Mouse (Mus musculus) layer of hippocampus, postnatal 10 days (tissue): ENCODE measurements around the gene Cnot1. TPM values are rescaled to one million over a fixed set of nuclear protein-coding genes. Genes with fewer than 3 reads are reported as not detected.

Experiments
- DNase-seq, 2 experiments: peaks; one replicate each; pipeline ENCODE4 v3.0.0; 2021; ENCODE audit warnings: low spot score in 2 of 2
- total RNA-seq, 2 experiments: library from RNA; stranded (reverse); gene quantifications; 2 replicates each; pipeline ENCODE4 v1.2.3; 2021

The Cnot1 gene
- total RNA-seq, 2 experiments from 2014 or later = 134 to 144 TPM

DNA sequence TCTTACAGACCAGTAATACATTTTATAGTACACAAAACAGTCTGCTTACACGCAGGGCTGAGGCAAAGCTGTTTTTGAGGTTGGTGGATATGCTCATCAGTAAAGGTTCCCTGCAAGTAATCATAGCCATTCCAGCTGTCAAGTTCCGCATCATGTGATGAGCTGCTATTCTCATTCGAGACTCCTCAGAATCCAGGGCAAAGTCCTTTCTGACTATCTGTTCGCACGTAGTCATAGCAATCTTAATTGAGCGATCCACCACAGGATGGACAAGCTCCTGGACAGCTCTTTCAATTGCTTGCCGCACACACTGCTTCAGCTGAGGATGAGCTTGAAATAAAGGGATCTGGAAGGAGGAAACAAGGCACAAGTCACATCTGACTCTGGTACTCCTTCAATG lies 65.5 kb downstream of the Cnot1 start:
- no peak for DNase-seq

DNA sequence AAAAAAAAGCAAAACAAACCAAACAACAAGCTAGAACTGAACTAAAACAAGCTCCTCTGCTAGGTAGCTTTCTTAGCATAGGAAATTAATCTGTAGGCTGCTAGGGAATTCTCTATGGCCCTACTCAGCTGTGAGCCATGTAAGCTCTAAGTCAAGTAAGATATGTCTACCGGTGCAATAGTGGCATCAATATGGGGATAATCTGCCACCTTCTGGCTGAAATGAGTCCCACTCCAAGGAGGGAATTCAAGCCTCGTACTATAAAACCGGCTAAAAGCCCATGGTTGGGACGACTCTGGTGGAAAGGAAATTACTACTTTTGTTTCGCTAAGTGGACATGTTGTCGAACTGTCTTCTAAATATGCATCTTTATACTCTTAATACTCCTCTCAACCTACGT lies 68.7 kb downstream of the Cnot1 start:
- no peak for DNase-seq

DNA sequence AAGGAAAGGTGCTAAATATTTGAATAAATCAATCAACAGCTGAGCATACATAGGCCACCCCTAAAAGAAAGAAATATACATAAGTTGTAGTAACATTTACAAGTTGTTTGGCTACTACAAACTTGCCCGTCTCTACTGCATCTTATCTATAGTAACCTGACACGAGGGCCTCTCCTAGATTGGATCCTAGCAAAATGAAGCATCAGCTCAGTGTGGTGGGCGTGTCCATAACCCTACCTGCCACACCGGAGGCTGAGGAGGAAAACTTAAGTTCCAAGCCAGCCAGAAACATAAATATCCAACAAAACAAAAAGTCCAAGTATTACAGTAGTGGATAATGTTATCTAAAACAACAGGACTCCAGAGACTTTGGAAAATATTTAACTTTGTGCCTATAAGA lies 79.6 kb downstream of the Cnot1 start:
- no peak for DNase-seq

DNA sequence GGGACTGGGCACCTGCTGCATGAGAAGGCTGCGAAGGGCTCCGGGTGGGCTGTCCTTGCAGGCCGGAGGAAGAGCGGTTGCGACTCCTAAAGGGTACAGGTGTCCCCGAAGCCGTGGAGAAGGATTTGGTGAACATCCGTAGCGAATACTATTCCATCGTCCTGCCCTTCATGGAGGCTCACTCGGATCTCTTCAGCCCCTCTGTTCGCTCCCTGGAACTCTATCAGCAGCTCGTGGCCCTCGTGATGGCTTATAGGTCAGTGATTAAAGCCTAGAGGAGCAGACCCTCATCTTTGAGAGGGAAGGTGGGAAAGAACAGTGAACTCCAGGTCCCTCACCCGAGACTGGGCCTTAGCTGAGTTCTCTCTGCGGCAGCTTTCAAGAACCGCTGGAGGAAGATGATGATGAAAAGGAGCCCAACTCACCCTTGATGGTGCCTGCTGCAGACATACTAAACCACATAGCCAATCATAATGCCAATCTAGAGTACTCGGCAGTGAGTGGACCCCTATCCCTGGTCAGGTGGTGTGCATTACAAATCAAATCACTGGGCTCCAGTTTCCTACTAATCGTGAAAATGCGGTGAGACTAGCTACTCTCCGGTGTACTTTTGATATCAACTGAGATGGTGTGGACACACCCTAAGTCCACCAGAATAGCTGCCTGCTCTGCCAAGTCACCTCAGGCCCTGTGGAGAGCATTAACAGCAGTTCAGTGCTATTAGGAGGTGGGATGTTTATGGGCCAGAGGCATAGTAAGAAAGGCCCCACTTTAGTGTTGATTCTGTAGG lies 90.5 kb downstream of the Cnot1 start:
- peak in 1 of 2 experiments; percentile 22 for DNase-seq

DNA sequence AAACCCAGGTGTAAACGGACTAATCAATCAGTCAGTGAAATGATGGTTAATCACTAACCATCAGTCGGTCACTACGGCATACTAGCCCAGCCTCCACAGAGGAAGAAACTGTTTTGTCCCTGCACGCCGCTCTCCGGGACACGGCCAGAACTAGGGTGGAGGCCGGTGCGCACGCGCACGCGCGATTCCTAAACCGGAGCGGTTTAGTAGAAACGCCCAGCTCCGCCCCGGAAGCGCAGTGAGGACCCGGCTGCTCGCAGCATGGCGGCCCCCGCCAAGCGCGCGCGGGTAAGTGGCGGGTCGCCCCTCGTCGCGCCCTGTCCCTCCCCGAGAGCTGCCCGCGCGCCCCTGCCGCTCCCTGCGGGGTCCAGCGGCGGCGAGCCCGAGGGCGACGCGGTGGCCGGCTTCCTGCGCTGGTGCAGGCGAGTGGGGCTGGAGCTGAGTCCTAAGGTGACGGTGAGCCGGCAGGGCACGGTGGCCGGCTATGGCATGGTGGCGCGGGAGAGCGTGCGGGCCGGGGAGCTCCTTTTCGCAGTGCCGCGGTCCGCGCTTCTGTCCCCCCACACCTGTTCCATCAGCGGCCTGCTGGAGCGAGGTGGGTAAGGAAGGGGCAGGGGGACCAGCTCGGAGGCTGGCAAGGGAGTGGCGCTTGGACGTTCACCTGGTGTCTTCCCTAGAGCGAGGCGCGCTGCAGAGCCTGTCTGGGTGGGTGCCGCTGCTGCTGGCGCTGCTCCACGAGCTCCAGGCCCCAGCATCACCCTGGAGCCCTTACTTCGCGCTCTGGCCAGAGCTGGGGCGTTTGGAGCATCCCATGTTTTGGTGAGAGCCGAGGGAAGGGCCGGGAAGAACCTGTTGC lies 91.4 kb downstream of the Cnot1 start, which contains the start of gene Setd6:
Gene Setd6, plus strand, starts transcription at position 206 of the 856 bp plus-strand sequence.
- DNase-seq = peak; percentile 74 to 83

DNA sequence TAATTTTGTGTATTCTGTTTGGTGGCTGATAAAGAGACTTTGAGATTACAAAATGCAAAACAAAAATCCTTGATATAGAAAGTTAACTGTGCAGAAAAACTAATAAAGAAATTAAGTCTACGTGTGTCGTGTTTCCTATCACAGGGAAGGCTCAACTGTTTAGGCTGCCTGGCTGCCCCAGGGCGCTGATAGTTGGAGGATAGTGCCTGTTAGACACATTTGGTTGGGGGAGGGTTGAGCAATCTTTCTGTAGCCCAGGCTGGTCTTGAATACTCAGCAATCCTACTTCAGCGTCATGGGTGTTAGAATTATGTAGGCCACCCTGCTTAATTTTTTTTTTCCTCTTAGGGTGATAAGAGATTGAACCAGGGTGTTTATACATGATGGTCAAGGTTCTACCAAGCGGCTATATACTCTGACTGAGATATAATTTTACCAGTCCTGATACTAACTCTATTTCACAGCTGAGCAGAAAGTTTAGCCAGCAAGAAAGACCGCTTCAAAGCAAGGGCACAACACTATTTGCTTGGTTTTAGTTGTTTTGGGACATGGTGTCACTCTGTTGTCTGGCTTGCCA lies 92.3 kb downstream of the Cnot1 start:
- DNase-seq = no peak

DNA sequence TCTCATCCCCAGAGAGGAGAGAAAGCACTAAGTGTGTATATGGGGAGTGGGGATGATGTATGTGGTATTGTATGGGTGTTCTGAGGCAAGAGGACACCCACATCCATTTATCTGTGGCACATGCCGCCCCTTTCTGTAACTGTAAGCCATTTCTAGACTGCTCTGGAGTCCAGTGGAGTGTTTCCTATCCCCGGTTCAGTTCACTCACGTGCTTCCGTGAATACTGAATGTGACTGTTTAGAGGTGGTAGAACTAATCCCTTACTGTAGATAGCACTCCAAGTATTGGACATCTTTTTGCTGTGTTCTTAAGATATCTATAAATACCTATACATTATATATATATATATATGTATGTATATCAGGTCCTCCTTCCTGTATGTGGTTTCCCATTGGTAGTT lies 92.9 kb downstream of the Cnot1 start:
- DNase-seq = no peak

DNA sequence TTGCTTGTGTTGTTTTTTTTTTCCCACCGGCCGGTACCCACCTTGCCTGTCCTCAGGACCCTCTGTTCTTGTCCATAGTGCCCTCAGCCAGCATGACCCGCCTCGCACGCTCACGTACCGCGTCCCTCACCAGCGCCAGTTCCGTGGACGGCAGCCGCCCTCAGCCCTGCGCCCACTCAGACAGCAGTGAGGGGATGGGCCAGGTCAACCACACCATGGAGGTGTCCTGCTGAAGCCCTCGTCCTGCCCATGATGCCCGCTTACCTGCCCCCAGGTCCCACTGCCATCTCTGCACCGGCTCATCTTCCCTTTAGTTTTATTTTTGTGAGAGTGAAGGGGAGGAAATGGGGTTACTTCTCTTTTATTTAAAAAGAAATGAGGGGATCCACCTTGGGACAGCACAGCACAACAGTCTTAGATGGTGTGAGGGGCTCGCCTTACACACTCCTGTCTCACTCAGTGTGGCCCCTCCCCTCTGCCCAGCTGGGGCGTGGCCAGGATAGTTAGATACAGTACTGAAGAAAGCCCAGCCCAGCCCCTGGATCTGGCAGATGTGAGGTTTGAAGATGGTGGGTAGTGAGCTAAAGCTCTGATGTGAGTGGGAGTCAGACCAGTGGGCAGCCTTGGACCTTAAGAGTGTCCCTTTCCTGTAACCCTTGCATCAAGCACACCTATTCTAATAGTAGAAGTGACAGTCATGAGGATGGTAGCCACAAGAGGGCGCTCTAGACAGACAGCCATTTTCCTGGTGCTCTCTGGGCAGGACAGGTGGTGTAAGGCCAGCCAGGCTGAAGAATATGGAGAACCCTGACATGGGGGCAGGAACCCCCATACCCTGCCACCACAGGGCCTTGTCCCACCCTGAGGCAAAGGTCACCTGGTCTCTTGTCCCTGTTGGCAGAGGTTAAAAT lies 93.9 kb downstream of the Cnot1 start:
- DNase-seq = peak; percentile 71 to 75

DNA sequence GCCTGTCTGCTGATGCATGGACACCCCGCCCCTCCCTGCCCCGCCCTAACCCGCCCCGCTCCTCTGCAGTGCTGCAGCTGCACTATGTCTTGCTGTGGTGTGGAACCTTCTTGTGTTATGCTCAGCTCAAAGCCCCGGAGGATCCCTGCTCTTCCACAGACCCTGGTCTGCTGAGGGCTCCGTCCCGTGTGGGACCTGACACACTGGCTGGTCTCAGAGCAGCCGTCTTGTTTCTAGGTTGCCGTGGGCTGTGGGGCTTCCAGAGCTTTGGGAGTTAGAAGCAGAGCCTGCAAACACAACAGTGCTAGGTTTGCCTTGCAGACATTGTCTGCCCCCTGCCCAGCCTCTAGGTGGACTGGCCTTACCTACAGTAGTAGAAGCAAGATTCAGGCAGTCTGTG lies 94.9 kb downstream of the Cnot1 start:
- no peak for DNase-seq

DNA sequence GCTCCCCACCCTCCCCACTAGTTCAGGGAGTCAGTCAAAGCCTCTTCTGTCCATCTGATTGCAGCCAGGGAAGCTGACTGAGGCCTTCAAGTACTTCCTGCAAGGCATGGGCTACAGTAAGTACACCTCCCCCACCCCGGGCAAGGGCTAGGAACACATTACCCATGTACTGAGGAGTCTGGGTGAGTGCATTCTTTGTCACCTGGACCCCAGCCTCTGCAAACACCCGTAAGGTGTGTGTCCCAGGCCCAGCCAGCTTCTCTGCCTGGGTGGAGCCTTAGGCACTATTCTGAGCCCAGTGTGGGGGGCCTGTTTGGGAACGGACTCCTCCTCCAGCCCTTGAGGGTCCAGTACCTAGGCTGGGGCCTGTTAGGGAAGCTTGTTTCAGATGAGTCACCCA lies 96.2 kb downstream of the Cnot1 start:
- peak; percentile 3 to 13 for DNase-seq

DNA sequence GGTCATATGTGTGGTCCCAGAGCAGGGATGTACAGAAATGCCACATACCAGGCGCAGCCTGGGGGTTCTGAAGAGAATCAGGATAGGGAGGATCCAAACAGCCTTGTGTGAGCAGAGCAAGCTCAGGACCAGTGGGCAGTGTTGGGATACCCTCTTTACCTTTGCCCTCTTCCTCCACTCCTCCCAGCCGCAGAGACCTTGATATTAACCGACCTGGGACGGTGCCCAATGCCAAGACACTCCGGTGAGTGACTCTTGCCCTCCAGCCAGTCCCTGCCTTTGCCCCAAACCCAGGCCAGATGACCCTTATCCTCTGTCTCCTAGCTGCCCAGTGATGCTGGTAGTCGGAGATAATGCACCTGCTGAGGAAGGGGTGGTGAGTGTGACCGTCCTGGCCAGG lies 97.7 kb downstream of the Cnot1 start:
- DNase-seq = peak in 1 of 2 experiments; percentile 4

DNA sequence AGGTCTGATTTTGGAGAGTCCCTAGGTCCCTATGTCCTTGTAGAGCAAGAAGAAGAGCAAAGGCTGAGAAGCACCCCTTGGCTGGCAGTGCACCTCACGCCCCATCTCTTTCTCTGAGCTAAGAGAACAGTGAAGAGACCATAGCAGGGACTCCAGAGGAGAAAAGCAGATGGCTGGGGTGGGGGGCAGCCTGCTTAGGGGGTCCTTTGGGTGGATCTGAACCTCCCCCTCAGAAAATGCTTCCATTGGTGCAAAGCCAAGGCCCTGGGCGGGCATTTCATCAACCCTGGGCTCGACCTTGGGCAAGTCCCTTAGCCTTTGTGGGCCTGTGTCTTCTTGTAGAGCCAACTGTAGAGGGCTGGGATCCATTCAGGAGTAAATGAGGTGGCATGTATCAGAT lies 102.7 kb downstream of the Cnot1 start:
- DNase-seq = no peak

DNA sequence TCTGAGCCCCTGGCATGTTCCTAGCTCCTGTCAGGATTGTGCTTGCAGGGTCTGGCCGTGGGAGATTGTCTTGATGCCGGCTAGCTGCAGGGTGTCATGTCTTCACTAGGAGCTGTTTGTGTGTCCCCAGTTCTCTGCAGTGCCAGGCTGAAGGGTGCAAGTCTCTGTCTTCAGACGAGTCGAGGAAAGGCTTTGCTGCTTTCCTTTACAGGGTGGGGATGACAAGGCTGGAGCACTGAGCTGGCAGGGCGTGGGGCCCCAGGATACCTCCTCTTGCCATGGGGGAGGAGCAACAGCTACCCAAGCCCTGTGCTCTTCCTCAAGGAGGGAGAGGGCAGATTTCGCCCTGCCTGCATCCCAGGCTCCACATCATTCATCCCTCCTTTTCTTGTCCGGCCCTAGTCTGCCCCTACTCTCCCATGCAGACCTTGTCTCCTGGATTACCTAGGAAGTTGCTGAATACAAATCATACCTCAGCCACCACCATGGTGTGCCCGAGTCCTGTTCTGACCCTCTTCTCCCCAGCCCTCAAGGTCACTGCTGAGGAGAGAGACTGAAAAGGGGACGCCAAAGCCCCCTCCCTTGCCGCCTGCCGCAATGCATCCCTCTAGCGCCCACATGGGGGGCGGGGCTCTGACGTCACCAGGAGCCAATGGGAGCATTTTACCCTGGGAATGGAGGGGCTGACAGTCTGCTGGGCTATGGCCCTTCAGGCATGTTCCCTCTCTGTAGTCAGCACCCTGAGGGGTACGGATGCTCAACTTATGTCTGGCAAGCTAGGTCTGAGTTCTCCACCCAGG lies 103.6 kb downstream of the Cnot1 start:
- DNase-seq = peak; percentile 83 to 90

DNA sequence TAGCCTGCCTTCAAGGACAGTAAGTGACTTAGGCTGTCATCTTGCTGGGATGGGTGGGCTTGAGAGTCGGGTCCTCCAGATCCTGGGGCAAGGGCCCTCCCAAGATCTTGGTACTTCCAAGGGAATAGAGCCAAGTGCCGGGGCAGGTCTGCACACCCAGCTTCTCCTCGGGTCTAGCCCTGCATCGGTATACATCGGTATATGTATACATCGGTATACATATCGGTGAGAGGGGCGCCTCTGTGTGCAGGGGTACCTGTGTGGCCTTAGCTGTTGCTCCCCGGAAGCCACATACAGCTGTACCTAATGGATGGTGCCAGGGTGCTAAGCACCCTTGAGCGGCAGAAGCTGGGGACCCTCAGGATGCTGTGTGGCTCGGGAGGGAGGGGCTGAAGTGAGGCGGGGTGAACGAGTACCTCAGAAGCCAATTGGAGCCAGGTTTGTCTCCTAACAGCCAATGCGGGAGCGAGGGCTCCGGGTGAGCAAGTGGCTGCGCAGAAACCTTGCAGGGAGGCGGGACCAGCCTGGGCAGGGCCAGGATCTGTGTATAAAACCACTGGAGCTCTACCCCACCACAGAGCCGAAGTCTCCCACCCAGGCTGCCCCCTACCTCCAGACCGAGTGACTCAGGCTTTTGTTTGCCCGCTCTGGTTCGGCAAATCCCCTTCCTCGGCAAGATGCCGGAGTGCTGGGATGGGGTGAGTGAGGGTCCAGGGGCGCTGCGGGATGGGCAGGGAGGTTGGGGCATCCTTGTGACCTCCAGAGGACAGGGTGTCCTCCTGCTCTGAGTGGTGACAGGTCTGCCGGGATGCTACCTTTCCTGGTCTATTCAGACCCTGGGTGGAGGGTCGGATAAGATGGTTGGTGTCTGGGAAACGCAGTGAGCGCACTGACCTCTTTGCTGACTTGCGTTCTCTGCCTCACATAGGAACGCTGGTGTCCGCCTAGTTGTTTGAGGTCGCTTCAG lies 104.5 kb downstream of the Cnot1 start:
- peak; percentile 84 to 90 for DNase-seq

DNA sequence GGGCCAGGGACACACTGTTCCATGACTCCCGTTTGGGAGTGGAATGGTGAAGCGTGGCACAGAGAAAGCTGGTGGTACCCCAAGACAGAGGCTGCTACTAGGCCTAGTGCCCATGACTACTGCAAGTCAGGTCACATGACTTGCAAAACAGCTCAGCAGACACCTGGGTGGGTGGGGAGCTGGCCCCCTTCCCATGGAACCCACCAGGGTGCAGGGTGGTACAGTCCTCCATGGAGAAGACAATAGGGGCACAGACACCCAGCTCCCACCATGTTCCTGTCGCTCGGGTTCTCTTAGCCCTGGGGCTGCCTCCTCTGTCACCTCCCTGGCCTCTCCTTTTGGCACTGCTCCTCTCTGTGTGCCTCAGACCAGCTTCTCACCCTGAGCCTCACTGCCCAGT lies 105.5 kb downstream of the Cnot1 start:
- DNase-seq = no peak

DNA sequence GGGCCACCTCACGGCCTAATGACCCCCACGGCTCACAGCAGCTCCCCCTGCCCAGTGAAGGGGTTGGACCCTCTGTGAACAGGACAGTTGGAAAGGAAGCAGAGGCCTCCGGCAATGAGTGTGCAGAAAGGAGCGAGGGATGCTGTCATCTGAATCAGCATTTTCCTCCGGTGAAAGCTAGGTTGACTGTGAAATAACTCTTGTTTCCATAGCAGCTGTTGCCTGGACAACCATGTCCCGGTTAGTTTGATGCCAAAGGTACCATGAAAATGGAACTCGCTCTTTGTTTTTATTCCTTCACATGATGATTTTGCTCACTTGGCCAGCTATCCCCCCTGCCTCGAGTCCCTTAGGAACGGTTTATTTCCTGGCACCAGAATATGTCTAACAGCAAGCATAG lies 107.0 kb downstream of the Cnot1 start:
- peak; percentile 58 to 66 for DNase-seq

DNA sequence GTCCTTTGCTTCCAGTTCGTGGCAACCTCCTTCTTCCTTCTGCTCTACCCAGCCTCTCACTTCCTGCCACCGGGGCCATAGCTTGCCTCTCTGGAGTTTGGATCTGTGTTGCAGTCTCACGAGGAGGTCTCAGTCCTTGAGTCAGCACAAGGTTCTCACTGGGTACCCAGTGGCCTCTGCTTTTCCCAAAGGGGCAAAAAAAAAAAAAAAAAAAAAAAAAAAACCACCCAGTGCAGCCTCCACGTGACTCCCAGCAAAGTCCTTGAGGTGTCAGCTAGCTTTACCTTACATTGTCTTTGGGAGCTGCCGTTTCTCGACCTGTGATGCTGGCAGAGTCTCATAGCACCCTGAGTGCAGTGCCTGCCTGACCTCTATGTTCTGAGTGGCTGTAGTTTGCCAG lies 109.1 kb downstream of the Cnot1 start:
- DNase-seq = no peak

DNA sequence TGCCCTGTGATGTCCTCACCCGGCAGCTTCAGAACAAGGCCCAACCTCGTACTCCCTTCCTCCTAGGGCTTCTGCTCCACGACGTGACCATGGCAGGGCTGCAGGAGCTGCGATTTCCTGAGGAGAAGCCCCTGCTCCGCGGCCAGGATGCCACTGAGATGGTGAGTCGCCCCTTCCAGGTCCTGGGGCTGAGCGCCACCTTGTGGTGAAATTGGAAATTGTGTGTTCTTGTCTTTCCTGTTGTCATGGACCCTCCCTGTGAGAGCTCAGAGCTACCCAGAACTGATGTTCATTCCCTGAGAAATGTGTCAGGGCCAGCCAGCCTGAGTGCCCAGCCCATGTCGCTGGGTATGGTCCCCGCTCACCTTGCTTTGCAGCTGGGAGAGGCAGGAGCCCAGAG lies 110.1 kb downstream of the Cnot1 start:
- peak; percentile 95 to 97 for DNase-seq

DNA sequence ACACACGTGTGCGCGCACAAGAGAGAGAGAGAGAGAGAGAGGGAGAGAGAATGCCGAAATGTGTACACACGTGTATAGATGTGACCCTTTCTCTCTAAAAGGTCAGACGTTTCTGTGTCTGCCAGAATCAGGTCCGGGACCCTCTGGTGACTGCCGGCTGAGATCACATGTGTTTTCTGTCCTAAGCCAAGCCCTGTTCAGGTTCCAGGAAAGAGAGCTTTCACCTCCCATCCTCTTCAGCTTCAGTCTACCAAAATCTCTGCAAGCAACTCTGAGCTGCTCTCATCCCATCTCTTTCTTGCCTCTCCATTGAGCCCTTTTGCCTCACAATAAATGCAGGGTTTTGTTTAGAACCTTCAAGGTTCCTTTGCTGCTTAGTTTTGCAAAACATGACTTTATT lies 110.6 kb downstream of the Cnot1 start:
- DNase-seq = no peak
